10 mouse cellular contexts compared by ENCODE assay signal in genomic region chr11:49938258-49939164, GRCm38 (mm10). TPM values are rescaled to one million over a fixed set of nuclear protein-coding genes. Genes with fewer than 3 reads are reported as not detected.
A peak's percentile ranks its signal among the peaks of the same experiment; 100 is the strongest.
DNase-seq lines count a peak whose midpoint lies in the region; ATAC-seq lines count a peak whose summit lies in the region.
"Had no signal": no experiment of that assay in that cellular context is flagged by ENCODE, and none has a peak within 500 bp of the region (broad histone marks: within the 10 kb centered on the region; RNA-seq: fewer than 3 reads in every experiment).

No protein-coding gene starts in this region.

- no peak overlapping the region for H3K27ac ChIP-seq in neural tube, embryonic 15.5 days (replicated peaks)

- peak; percentile 19 for DNase-seq in embryo, embryonic 11 days
- no peak for DNase-seq in embryo, embryonic 9.5 days (ENCODE audit: extremely low spot score)
- peak; percentile 77 for DNase-seq in cerebellum, adult 11 months
- DNase-seq in gastrocnemius, postnatal 25 days: peak; percentile 57
- peak; percentile 67 to 80 for DNase-seq in layer of hippocampus, postnatal 36 days
- no peak for DNase-seq in spleen, postnatal 14 days (ENCODE audit: low spot score in 2 of 2)
- no peak for DNase-seq in urinary bladder, postnatal 25 days (ENCODE audit: low spot score)

- no peak overlapping the region for H3K4me3 ChIP-seq in neural tube, embryonic 15.5 days (replicated peaks)

- no peaks in the 10 kb centered on the region for H3K27me3 ChIP-seq in neural tube, embryonic 15.5 days (replicated peaks)

- no peak overlapping the region for H3K9ac ChIP-seq in neural tube, embryonic 15.5 days (replicated peaks)

- peak; percentile 43; the same call in 1 of the 2 replicates for ATAC-seq in neural tube, embryonic 15.5 days (ENCODE audit: low FRiP score)

- 0 out of 2 replicates have a peak, but pooled peaks cover 7% of the 10 kb centered on the region for H3K4me1 ChIP-seq in neural tube, embryonic 15.5 days

- no peaks in the 10 kb centered on the region for H3K36me3 ChIP-seq in neural tube, embryonic 15.5 days

- H3K9me3 ChIP-seq in neural tube, embryonic 15.5 days (replicated peaks): no peaks in the 10 kb centered on the region

- 32% methylated on average over 4 of the region's 4 CpGs for whole genome bisulfite sequencing in neural tube, embryonic 15.5 days

- H3K4me2 ChIP-seq in neural tube, embryonic 15.5 days: no peak overlapping the region

RNA-seq across cellular contexts. Expression of gene Rasgef1c, which starts 36.9 kb away (rescaled TPM):
- total RNA-seq in gastrocnemius, postnatal 25 days (2021): under 1 TPM; 0.43 to 0.48 TPM
- total RNA-seq in layer of hippocampus, postnatal 36 days (2021): 1 to 10 TPM; 1.2 to 1.6 TPM
- 25.2 and 31.0 TPM in 2 replicates for polyA plus RNA-seq in neural tube, embryonic 15.5 days (2015; fragmentation: Nextera tagmentation; extraction: Ambion mirVana)
- polyA plus RNA-seq: C2C12; liver, embryonic 16.5 days had no signal

Comparison
In these comparisons a context has a peak if more than half of its experiments do, and no peak if none do; other contexts are left out.
1. DNase-seq: peak in embryo, embryonic 11 days (single experiment), cerebellum, adult 11 months (single experiment), gastrocnemius, postnatal 25 days (single experiment) and layer of hippocampus, postnatal 36 days (2 of 2); none in embryo, embryonic 9.5 days (single experiment), spleen, postnatal 14 days (0 of 2) and urinary bladder, postnatal 25 days (single experiment).